Mouse (Mus musculus) cortical plate, adult 2 months (tissue): Measurements from ENCODE around the gene Txnrd2.

Source experiments
- CTCF ChIP-seq: fragments of 200-500 bp; IDR thresholded peaks from 2 replicates; pipeline ENCODE4 v1.5.1; 2011; ENCODE audit warnings: mild to moderate bottlenecking, control low read depth, low read length; ENCODE audit not compliant: insufficient read depth; ENCODE audit errors: extremely low read depth
- POLR2A ChIP-seq: fragments of 200-500 bp; IDR thresholded peaks from 2 replicates; pipeline ENCODE4 v1.6.1; 2011; ENCODE audit warnings: mild to moderate bottlenecking, low read length, control low read depth; ENCODE audit not compliant: insufficient read depth; ENCODE audit errors: extremely low read depth

DNA sequence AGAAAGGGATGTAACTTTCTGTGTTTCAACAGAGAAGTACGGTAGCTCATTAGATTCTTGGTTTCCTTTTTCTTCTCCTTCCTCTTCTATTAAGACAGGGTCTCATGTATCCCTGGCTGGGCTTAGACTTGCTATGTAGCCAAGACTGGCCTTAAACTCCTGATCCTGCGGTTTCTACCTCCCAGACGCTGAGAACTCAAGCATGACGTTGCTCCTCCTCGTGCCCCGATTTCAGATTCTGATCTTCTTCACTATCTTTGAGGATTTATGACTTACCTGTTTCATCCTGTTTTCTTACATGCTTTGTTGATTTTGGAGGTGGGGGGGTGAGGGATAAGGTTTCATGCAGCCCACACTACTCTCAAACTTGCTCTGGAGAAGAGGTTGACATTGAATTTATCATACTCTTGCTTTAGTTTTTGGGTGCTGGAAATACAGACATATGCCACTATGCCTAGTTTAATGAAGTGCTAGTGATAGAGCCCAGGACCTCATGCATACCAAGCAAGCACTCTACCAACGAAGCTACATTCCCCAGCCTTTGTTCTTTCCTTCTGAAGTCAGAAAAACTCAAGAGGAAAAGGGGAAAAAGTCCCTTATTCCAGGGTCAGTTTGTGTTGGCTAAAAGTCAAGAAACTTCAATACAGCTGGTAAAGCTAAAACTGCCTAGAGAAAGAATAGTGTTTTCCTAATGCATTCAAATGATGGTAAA is 2.8 kb upstream of the Txnrd2 start:
- TF ChIP-seq CTCF (no peak), POLR2A (no peak)
